Mouse (Mus musculus) limb, embryonic 14.5 days (tissue): ENCODE results near the gene Prss54. TPM values are rescaled to one million over a fixed set of nuclear protein-coding genes. Genes with fewer than 3 reads are reported as not detected.

Experiments used
- ATAC-seq: fragments of 200-750 bp; cut with Nextera tagmentation; 2 replicates; pipeline ENCODE4 v1.8.0; 2017; ENCODE audit warnings: low read depth, moderate number of reproducible peaks, moderate TSS enrichment; ENCODE audit not compliant: low FRiP score
- DNase-seq: peaks from one replicate; pipeline ENCODE4 v3.0.0-alpha.2; 2015; ENCODE audit warnings: low spot score
- H3K27ac ChIP-seq: fragments of 300-500 bp; sonication (generic); replicated peaks from 2 replicates; pipeline ENCODE4 v1.5.1; 2014; ENCODE audit warnings: low read depth, mild to moderate bottlenecking, low read length, moderate library complexity, mixed read lengths
- H3K27me3 ChIP-seq: fragments of 300-500 bp; sonication (generic); 2 replicates; pipeline ENCODE4 v1.6.1; 2014; ENCODE audit warnings: low read length, mixed read lengths; ENCODE audit not compliant: control insufficient read depth, insufficient read depth
- H3K36me3 ChIP-seq: fragments of 300-500 bp; sonication (generic); 2 replicates; pipeline ENCODE4 v1.6.1; 2014; ENCODE audit warnings: mild to moderate bottlenecking, low read length, moderate library complexity, mixed read lengths; ENCODE audit not compliant: control insufficient read depth, insufficient read depth
- H3K4me1 ChIP-seq: fragments of 300-500 bp; sonication (generic); 2 replicates; pipeline ENCODE4 v1.6.1; 2014; ENCODE audit warnings: antibody characterized with exemption, low read length, mixed read lengths; ENCODE audit not compliant: control insufficient read depth, insufficient read depth
- H3K4me2 ChIP-seq: fragments of 300-500 bp; sonication (generic); replicated peaks from 2 replicates; pipeline ENCODE4 v1.6.1; 2014; ENCODE audit warnings: low read depth, mild to moderate bottlenecking, low read length, moderate library complexity; ENCODE audit not compliant: severe bottlenecking
- H3K4me3 ChIP-seq: fragments of 300-500 bp; sonication (generic); replicated peaks from 2 replicates; pipeline ENCODE4 v1.5.1; 2014; ENCODE audit warnings: low read length
- H3K9ac ChIP-seq: fragments of 300-500 bp; sonication (generic); 2 replicates; pipeline ENCODE4 v1.6.1; 2014; ENCODE audit warnings: mild to moderate bottlenecking, low read depth, low read length, moderate library complexity; ENCODE audit not compliant: severe bottlenecking
- H3K9me3 ChIP-seq: fragments of 300-500 bp; sonication (generic); 2 replicates; pipeline ENCODE4 v1.6.1; 2016; ENCODE audit warnings: low read length; ENCODE audit not compliant: control insufficient read depth
- POLR2A ChIP-seq: fragments of 200-500 bp; IDR thresholded peaks from 2 replicates; pipeline ENCODE4 v1.8.0; 2012; ENCODE audit warnings: inconsistent platforms, mild to moderate bottlenecking, moderate library complexity, borderline replicate concordance; ENCODE audit not compliant: insufficient read depth, insufficient read length; ENCODE audit errors: extremely low read depth
- WGBS: fragments of 180-500 bp; shearing (Covaris S2); extraction: QIAGEN DNeasy Blood & Tissue Kit; methylation state at CpG from one replicate; pipeline ENCODE4 v1.1.7; 2014; 5-methylcytosine and 5-hydroxymethylcytosine counted together
- polyA plus RNA-seq, 2 experiments: library from polyadenylated mRNA; depleted of rRNA in 1 of 2; stranded (reverse) in 1 of 2; unstranded in 1 of 2; fragments of >200 nt; fragmentation: Nextera tagmentation in 1 of 2; extraction: Ambion mirVana in 1 of 2; gene quantifications; 2 replicates each; pipeline versions ENCODE4 v1.2.1 to v1.2.3; 2012 to 2014

The Prss54 gene
- polyA plus RNA-seq, 2 experiments = not detected

GRCm38 (mm10) chr8:95528750-95529310 is 47.3 kb downstream of the Prss54 start:
- no peak for DNase-seq
- ATAC-seq = no peak
- Histone ChIP-seq H3K9ac (no peak overlapping the region), H3K27ac (no peak overlapping the region), H3K27me3 (no peaks in the 10 kb centered on the region), H3K4me2 (no peak overlapping the region), H3K9me3 (no peaks in the 10 kb centered on the region), H3K4me1 (0 out of 2 replicates have a peak, but pooled peaks cover 3% of the 10 kb centered on the region), H3K4me3 (no peak overlapping the region), H3K36me3 (no peaks in the 10 kb centered on the region)
- no peak for TF ChIP-seq POLR2A
- 66% methylated on average over 9 of the region's 9 CpGs for WGBS

- ATAC-seq = no peak
- H3K9me3 ChIP-seq = no peaks in the 10 kb centered on the region
- H3K4me1 ChIP-seq = no peaks in the 10 kb centered on the region
- H3K4me3 ChIP-seq = no peak overlapping the region
- no peak overlapping the region for H3K9ac ChIP-seq
- H3K27me3 ChIP-seq = no peaks in the 10 kb centered on the region
- H3K27ac ChIP-seq = no peak overlapping the region
- H3K4me2 ChIP-seq = no peak overlapping the region
- WGBS = 92% methylated on average over 10 of the region's 10 CpGs
- no peak for DNase-seq
- H3K36me3 ChIP-seq = no peaks in the 10 kb centered on the region
- TF ChIP-seq POLR2A = no peak
Observed at GRCm38 (mm10) chr8:95528194-95528593, 47.9 kb downstream of the Prss54 start.

GRCm38 (mm10) chr8:95523991-95524390 is 52.1 kb downstream of the Prss54 start:
- Histone ChIP-seq H3K9ac (no peak overlapping the region), H3K27ac (no peak overlapping the region), H3K4me2 (no peak overlapping the region), H3K27me3 (no peaks in the 10 kb centered on the region), H3K36me3 (no peaks in the 10 kb centered on the region), H3K4me3 (no peak overlapping the region), H3K4me1 (no peaks in the 10 kb centered on the region), H3K9me3 (no peaks in the 10 kb centered on the region)
- DNase-seq (no peak), ATAC-seq (no peak)
- no peak for TF ChIP-seq POLR2A
- 85% methylated on average over 4 of the region's 4 CpGs for WGBS

- no peak overlapping the region for H3K9ac ChIP-seq
- ATAC-seq (no peak), DNase-seq (no peak)
- TF ChIP-seq POLR2A = no peak
- 84% methylated on average over 6 of the region's 6 CpGs for WGBS
- no peak overlapping the region for H3K4me3 ChIP-seq
- H3K27me3 ChIP-seq = no peaks in the 10 kb centered on the region
- no peaks in the 10 kb centered on the region for H3K36me3 ChIP-seq
- no peak overlapping the region for H3K4me2 ChIP-seq
- H3K27ac ChIP-seq = no peak overlapping the region
- H3K4me1 ChIP-seq = no peaks in the 10 kb centered on the region
- H3K9me3 ChIP-seq = no peaks in the 10 kb centered on the region
Observed at GRCm38 (mm10) chr8:95516928-95517327, 59.2 kb downstream of the Prss54 start.

GRCm38 (mm10) chr8:95513219-95513618 is 62.9 kb downstream of the Prss54 start:
- Histone ChIP-seq H3K36me3 (no peaks in the 10 kb centered on the region), H3K27ac (no peak overlapping the region), H3K4me1 (no peaks in the 10 kb centered on the region), H3K9ac (no peak overlapping the region), H3K27me3 (no peaks in the 10 kb centered on the region), H3K4me2 (no peak overlapping the region), H3K4me3 (no peak overlapping the region), H3K9me3 (no peaks in the 10 kb centered on the region)
- whole genome bisulfite sequencing = 75% methylated on average over 4 of the region's 4 CpGs
- no peak for ATAC-seq
- TF ChIP-seq POLR2A = no peak
- no peak for DNase-seq

GRCm38 (mm10) chr8:95512257-95512656 is 63.9 kb downstream of the Prss54 start:
- H3K27me3 ChIP-seq = no peaks in the 10 kb centered on the region
- H3K4me1 ChIP-seq = no peaks in the 10 kb centered on the region
- no peak for ATAC-seq
- no peak overlapping the region for H3K4me2 ChIP-seq
- 63% methylated on average over 4 of the region's 4 CpGs for WGBS
- no peaks in the 10 kb centered on the region for H3K9me3 ChIP-seq
- H3K27ac ChIP-seq = no peak overlapping the region
- H3K4me3 ChIP-seq = no peak overlapping the region
- no peak overlapping the region for H3K9ac ChIP-seq
- DNase-seq = no peak
- TF ChIP-seq POLR2A = no peak
- no peaks in the 10 kb centered on the region for H3K36me3 ChIP-seq

Other genes starting within 250 kb of the Prss54 start
- 13.8 and 17.4 TPM in 2 replicates for gene Zfp319, start 244.4 kb downstream of the Prss54 start, polyA plus RNA-seq (2012; rRNA removed)
- gene Zfp319, start 244.4 kb downstream of the Prss54 start, polyA plus RNA-seq (2014; fragmentation: Nextera tagmentation; extraction: Ambion mirVana) = 8.4 and 9.2 TPM in 2 replicates
- gene Usb1, start 244.1 kb downstream of the Prss54 start, polyA plus RNA-seq (2012; rRNA removed) = 46.6 and 61.0 TPM in 2 replicates
- 34.7 and 38.0 TPM in 2 replicates for gene Usb1, start 244.1 kb downstream of the Prss54 start, polyA plus RNA-seq (2014; fragmentation: Nextera tagmentation; extraction: Ambion mirVana)
- gene Mmp15, start 224.1 kb downstream of the Prss54 start, polyA plus RNA-seq (2012; rRNA removed) = 12.6 and 16.9 TPM in 2 replicates
- 10.5 and 11.8 TPM in 2 replicates for gene Mmp15, start 224.1 kb downstream of the Prss54 start, polyA plus RNA-seq (2014; fragmentation: Nextera tagmentation; extraction: Ambion mirVana)
- 154 and 161 TPM in 2 replicates for gene Cfap20, start 141.5 kb downstream of the Prss54 start, polyA plus RNA-seq (2012; rRNA removed)
- 158 and 168 TPM in 2 replicates for gene Cfap20, start 141.5 kb downstream of the Prss54 start, polyA plus RNA-seq (2014; fragmentation: Nextera tagmentation; extraction: Ambion mirVana)
- 53.6 and 57.4 TPM in 2 replicates for gene Csnk2a2, start 86.3 kb downstream of the Prss54 start, polyA plus RNA-seq (2012; rRNA removed)
- 22.5 and 22.6 TPM in 2 replicates for gene Csnk2a2, start 86.3 kb downstream of the Prss54 start, polyA plus RNA-seq (2014; fragmentation: Nextera tagmentation; extraction: Ambion mirVana)
- 0.12 and 0.24 TPM in 2 replicates for gene Ccdc113, start 42.3 kb downstream of the Prss54 start, polyA plus RNA-seq (2012; rRNA removed)
- gene Ccdc113, start 42.3 kb downstream of the Prss54 start, polyA plus RNA-seq (2014; fragmentation: Nextera tagmentation; extraction: Ambion mirVana) = 0.25 and 0.48 TPM in 2 replicates
- 8.9 and 11.1 TPM in 2 replicates for gene Gins3, start 57.1 kb upstream of the Prss54 start, polyA plus RNA-seq (2012; rRNA removed)
- 19.1 and 21.7 TPM in 2 replicates for gene Gins3, start 57.1 kb upstream of the Prss54 start, polyA plus RNA-seq (2014; fragmentation: Nextera tagmentation; extraction: Ambion mirVana)
- gene Ndrg4, start 100.6 kb upstream of the Prss54 start, polyA plus RNA-seq (2012; rRNA removed) = 35.3 and 36.0 TPM in 2 replicates
- gene Ndrg4, start 100.6 kb upstream of the Prss54 start, polyA plus RNA-seq (2014; fragmentation: Nextera tagmentation; extraction: Ambion mirVana) = 20.2 and 22.3 TPM in 2 replicates
- gene Setd6, start 139.5 kb upstream of the Prss54 start, polyA plus RNA-seq (2012; rRNA removed) = 11.8 and 21.5 TPM in 2 replicates
- gene Setd6, start 139.5 kb upstream of the Prss54 start, polyA plus RNA-seq (2014; fragmentation: Nextera tagmentation; extraction: Ambion mirVana) = 14.7 and 15.6 TPM in 2 replicates
- 110 and 144 TPM in 2 replicates for gene Cnot1, start 231.1 kb upstream of the Prss54 start, polyA plus RNA-seq (2012; rRNA removed)
- 84.1 and 95.3 TPM in 2 replicates for gene Cnot1, start 231.1 kb upstream of the Prss54 start, polyA plus RNA-seq (2014; fragmentation: Nextera tagmentation; extraction: Ambion mirVana)
- gene Sap18b, start 249.0 kb upstream of the Prss54 start, polyA plus RNA-seq (2012; rRNA removed) = 90.9 and 138 TPM in 2 replicates
- gene Sap18b, start 249.0 kb upstream of the Prss54 start, polyA plus RNA-seq (2014; fragmentation: Nextera tagmentation; extraction: Ambion mirVana) = 327 and 341 TPM in 2 replicates